Mouse (Mus musculus) ZHBTc4 (cell line): ENCODE measurements around the gene Ezh1.
"Not testable (repeated sequence)": the region's sequence is repeated elsewhere in the genome, so short reads cannot be mapped to it uniquely, and the experiment has no call there.

Source experiments
- DNase-seq: peaks from one replicate; pipeline ENCODE4 v3.0.0-alpha.2; 2011; ENCODE audit warnings: low read depth, low spot score

The Ezh1 gene

GRCm38 (mm10) chr11:101168301-101168980 is 57.8 kb downstream of the Ezh1 start:
- no peak for DNase-seq

GRCm38 (mm10) chr11:101167963-101168300 is 58.3 kb downstream of the Ezh1 start:
- DNase-seq = no peak

- DNase-seq = no peak
Observed at GRCm38 (mm10) chr11:101167211-101167962, 58.9 kb downstream of the Ezh1 start.

DNA sequence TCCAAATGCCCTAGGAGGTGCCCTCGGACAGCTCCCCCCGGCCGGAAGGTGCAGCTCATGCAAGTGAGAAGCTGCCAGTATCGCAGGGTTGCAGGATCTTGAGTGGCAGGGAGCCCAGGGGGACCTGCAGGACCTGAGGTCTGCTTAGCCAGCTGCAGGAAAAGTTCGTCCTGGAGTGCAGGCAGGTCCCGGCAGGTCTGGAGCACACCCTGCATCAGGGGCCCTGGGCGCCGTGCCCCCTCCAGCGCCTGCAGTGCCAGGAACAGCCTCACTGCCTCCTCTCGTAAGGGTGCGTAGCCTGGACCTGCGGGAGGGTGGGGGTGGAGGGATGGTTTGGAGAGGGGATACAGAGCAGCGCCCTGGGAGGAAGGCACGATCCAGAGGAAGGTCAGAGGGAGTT is 59.9 kb downstream of the Ezh1 start:
- DNase-seq = no peak

- peak; percentile 83 for DNase-seq
Observed at GRCm38 (mm10) chr11:101164677-101165580, 61.3 kb downstream of the Ezh1 start.

DNA sequence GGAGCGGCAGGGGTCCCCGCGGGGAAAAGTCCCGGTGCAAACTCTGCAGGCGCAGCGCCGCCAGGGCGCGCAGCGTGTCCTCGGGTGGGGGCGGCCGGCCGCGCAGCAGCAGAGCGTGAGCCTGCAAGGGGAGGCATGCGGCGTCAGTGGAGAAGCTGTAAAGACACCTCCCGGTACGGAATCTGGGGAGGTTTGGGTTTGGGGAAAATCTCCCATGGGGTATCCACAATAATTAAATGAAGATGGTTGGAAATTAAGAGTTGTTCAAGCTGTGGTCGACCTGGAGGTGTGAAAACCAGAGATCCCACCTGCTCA is 62.0 kb downstream of the Ezh1 start:
- DNase-seq = peak; percentile 22

GRCm38 (mm10) chr11:101163476-101164350 is 62.5 kb downstream of the Ezh1 start:
- DNase-seq = peak; percentile 75

DNA sequence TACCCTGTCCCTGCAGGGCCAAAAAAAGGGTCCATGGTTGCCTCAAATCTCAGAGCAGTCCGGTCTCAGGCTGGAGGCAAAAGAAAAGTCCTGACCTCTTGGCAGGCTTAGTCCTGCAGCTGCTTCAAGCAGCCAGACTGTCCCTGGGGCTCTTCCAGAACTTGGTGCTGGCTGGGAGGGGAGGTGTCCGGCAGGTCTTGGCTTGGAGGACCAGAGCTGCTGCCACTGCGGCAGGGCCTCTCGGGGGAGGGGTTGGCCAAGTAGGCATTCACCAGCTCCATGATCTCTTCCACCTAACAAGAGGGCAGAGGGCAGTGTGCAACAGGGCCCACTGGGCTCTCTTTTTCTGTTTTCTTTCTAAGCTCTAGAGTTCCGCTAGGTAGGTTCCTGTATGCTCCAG is 63.5 kb downstream of the Ezh1 start:
- no peak for DNase-seq

GRCm38 (mm10) chr11:101162301-101162700 is 64.0 kb downstream of the Ezh1 start:
- no peak for DNase-seq

DNA sequence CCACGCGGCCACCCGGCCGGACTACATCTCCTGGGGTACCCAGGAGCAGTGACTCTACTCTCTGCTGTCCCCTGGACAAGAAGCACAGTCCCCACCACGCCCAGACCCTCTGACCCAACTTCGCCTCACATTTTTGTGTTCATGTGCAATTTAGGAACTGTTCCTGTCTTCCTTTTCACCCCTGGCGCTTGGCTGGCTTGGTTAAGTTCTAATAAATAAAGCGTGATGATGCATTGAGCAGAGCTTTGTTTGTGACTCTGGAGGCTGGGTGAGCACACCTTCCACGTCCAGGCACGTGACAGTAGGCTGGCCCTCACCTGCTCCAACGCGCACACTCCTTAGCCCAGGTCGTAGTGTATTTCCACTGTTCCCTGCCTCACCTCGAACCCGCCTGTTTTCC is 64.7 kb downstream of the Ezh1 start:
- DNase-seq = no peak

- DNase-seq = peak; percentile 57
Observed at GRCm38 (mm10) chr11:101160981-101161505, 65.2 kb downstream of the Ezh1 start.

- not testable (repeated sequence) for DNase-seq
Observed at GRCm38 (mm10) chr11:101160151-101160550, 66.1 kb downstream of the Ezh1 start.

DNA sequence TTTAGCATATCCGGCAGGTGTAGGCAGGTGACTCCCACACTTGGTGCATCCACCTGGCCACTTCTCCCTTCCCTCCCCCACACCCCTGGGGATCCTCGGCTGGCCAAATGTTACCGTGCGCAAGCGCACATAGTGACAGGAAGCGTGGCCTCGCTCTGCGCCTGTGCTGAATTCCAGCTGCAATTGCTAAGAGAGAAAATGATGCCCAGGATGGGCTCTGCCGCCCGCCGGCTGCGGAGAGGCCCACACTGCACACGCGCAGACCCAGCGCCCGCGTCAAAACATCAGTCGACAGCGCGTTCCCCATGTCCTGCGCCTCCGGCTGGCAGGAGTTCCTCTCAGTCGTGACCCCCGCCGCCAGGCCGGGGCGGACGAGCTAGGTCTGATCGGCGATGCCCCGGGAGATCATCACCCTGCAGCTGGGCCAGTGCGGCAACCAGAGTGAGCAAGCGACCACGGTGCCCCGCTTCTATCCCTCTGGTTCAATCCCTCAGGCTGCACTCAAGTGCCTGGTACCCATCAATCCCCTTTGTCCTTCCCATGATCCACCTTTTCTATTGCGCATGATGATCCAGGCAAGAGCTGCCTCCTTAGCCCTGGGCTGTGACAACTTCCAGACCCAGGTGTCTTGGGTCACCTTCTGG is 70.4 kb downstream of the Ezh1 start, which contains the start of gene Tubg2:
Gene Tubg2, plus strand, starts transcription at position 180 of the 644 bp plus-strand sequence.
- peak; percentile 59 for DNase-seq

DNA sequence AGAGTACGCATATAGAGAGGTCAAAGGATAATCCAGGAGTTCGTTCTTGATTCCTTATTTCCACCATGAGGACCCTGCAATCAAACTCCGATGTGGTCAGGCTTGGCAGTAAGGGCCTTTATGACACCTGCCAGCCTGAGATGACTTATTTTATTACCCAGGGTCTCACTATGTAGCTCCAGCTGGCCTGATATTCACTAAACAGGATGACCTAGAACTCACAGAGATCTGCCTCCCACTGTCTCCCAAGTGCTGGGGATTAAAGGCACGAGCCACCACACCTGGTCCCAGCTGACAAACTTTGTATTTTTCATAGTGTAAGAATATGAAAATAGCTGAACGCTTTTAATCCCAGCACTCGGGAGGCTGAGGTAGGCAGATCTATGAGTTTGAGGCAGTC is 71.1 kb downstream of the Ezh1 start:
- DNase-seq = no peak

DNA sequence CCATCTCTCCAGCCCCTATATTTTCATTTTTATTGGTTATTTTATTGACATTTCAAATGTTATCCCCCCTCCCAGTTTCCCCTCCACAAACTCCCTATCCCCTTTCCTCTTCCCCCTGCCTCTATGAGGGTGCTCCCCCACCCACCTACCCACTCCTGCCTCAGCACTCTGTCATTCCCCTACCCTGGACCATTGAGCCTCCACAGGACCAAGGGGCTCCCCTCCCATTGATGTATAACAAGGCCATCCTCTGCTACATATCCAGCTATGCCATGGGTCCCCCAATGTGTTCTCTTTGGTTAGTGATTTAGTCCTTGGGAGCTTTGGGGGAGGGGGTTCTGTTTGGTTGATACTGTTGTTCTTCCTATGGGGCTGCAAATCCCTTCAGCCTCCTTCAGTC is 71.6 kb downstream of the Ezh1 start:
- DNase-seq = no peak

DNA sequence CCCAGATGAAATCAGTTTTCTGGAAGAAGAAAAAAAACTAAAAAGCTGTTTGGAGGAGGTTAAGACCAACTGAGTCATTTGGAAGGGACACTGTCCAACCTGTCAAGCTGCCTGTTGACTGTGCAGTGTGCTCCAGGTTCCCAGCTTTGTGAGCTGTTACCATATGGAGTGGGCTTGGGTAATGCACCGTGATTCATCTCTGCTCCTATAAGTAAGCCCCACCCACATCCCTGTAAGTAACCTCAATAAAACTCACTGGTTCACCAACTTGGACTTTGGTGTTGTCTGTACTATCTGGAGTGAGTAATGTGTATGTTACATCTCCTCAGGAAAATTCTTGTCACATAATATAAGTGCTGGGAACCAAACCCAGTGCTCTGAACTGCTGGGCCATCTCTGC is 73.4 kb downstream of the Ezh1 start:
- no peak for DNase-seq

GRCm38 (mm10) chr11:101151063-101151462 is 75.2 kb downstream of the Ezh1 start:
- DNase-seq = no peak

GRCm38 (mm10) chr11:101149178-101150105 is 76.8 kb downstream of the Ezh1 start:
- peak; percentile 74 for DNase-seq

GRCm38 (mm10) chr11:101148751-101149150 is 77.5 kb downstream of the Ezh1 start:
- DNase-seq = peak; percentile 39
